Mouse (Mus musculus) liver, postnatal 0 days (tissue): ENCODE measurements around the gene Slc39a11.

ENCODE experiments used
- CTCF ChIP-seq: sonication (generic); IDR thresholded peaks from 2 replicates; pipeline ENCODE4 v1.5.1; 2016; ENCODE audit warnings: antibody characterized with exemption, low read depth
- EP300 ChIP-seq: IDR thresholded peaks from 2 replicates; pipeline ENCODE4 v1.6.1; 2016; ENCODE audit warnings: antibody characterized with exemption, low read depth, mild to moderate bottlenecking

GRCm38 (mm10) chr11:113537199-113537586 is 112.7 kb downstream of the Slc39a11 start:
- TF ChIP-seq CTCF (no peak), EP300 (no peak)
